Mouse (Mus musculus): ENCODE data around the gene Sox2. TPM values are rescaled to one million over a fixed set of nuclear protein-coding genes. Genes with fewer than 3 reads are reported as not detected.

Gene Sox2
- total RNA-seq, 2 experiments from 2014 or later = 50.8 to 52.7 TPM

DNA sequence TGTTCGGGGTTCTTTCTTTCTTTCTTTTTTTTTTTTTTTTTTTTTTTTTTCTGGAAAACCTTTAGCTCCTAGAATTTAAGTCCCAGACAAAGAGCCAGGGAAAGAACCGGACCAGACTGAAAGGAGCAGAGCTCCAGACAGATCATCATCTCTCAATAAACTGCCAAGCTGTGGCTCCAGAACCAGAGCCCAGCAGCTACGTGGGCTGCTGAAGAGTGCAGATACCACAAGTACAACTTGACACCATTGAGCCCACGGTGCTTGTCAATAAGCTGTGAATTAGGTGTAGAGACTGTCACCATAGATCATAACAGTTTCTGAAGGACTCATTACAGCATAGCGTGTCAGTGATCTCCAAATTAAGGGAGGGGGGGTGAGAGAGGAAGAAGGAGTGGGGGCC, 7.1 kb upstream of the Sox2 start:
- no peak for DNase-seq (ENCODE audit: low spot score in 2 of 2)

GRCm38 (mm10) chr3:34643536-34644115, 6.6 kb upstream of the Sox2 start:
- DNase-seq (ENCODE audit: low spot score in 2 of 2) = peak in 1 of 2 experiments; percentile 29

DNA sequence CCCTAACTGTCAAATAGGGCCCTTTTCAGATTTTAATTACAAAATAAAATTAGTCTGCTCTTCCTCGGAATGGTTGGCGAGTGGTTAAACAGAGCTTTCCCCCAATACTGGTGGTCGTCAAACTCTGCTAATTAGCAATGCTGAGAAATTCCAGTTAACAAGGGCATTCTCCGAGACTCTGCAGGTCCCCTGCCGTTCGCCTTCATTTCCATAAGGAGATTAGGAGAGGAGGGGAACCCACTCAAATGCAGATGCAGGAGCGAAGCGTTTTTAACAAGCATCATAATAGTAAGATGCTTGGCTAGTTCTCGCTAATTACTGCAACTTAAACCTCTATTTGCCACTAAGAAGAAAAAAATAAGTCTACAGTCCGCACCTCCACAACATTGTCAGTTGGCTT, 4.0 kb upstream of the Sox2 start:
- no peak for DNase-seq (ENCODE audit: low spot score in 2 of 2)

- DNase-seq (ENCODE audit: low spot score in 2 of 2) = peak; percentile 89 to 91
These were observed 2.5 kb upstream of the Sox2 start for GRCm38 (mm10) chr3:34647688-34648087.

DNA sequence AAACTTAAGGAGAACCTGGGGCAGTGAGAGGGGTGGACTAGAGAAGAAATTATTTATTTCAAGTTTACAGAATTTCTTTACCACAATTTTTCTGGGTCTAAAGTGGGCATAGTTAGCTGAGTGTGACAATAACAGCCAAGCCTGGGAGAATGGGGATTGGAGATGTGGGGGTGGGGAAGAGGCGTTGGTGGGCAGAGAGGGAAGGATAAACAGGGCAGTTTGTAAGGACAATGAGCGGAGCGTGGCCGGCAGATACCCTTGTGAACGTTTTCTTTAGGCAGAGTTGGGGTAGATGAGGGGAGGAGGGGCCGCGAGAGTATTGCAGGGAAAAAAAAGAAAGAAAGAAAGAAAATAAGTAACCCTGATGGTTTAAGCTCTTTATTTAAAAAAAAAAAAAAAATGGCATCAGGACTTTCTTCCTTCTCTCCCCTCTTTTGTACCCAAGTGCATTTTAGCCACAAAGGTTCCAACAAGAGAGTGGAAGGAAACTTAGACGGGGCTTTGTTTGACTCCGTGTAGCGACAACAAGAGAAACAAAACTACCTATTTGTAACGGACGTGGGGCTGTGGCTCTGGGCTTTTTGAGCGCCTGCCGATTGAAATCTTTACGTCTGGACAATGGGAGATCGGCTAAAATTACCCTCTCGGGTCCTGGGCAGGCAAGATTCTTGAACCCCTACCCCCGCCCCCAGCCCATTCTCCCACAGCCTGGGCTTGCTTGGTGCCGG, 1.9 kb upstream of the Sox2 start:
- peak in 1 of 2 experiments; percentile 40 for DNase-seq (ENCODE audit: low spot score in 2 of 2)

GRCm38 (mm10) chr3:34648833-34649719, 1.1 kb upstream of the Sox2 start:
- DNase-seq (ENCODE audit: low spot score in 2 of 2) = peak; percentile 56 to 61

GRCm38 (mm10) chr3:34650621-34651361, 586 bp downstream of the Sox2 start:
- DNase-seq (ENCODE audit: low spot score in 2 of 2) = peak; percentile 51 to 72

DNA sequence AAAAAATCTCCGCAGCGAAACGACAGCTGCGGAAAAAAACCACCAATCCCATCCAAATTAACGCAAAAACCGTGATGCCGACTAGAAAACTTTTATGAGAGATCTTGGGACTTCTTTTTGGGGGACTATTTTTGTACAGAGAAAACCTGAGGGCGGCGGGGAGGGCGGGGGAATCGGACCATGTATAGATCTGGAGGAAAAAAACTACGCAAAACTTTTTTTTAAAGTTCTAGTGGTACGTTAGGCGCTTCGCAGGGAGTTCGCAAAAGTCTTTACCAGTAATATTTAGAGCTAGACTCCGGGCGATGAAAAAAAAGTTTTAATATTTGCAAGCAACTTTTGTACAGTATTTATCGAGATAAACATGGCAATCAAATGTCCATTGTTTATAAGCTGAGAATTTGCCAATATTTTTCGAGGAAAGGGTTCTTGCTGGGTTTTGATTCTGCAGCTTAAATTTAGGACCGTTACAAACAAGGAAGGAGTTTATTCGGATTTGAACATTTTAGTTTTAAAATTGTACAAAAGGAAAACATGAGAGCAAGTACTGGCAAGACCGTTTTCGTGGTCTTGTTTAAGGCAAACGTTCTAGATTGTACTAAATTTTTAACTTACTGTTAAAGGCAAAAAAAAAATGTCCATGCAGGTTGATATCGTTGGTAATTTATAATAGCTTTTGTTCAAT, 1.4 kb downstream of the Sox2 start:
- DNase-seq (ENCODE audit: low spot score in 2 of 2) = no peak

DNA sequence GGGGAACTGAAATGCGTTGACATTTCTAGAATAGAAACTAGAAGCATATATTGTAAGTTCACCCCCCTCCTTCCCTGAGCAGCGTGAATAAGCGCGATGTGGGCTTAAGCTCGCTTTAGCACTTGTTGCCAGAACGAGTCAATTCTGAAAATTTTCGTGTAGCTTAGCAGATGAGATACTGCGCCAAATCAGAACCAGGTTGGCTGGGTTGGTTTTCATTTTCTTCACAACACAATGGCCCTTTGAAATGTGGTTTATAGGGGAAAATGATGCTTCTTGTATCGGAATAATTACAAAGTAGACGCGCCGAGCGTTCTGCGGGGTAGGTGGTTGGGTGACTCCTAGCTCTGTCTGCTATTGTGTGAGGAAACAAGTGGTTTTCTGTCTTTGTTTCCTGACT, 2.4 kb downstream of the Sox2 start:
- peak in 1 of 2 experiments; percentile 45 for DNase-seq (ENCODE audit: low spot score in 2 of 2)

GRCm38 (mm10) chr3:34653235-34653976, 3.2 kb downstream of the Sox2 start:
- peak in 1 of 2 experiments; percentile 26 for DNase-seq (ENCODE audit: low spot score in 2 of 2)

GRCm38 (mm10) chr3:34653977-34654500, 3.8 kb downstream of the Sox2 start:
- DNase-seq (ENCODE audit: low spot score in 2 of 2) = peak in 1 of 2 experiments; percentile 28

DNA sequence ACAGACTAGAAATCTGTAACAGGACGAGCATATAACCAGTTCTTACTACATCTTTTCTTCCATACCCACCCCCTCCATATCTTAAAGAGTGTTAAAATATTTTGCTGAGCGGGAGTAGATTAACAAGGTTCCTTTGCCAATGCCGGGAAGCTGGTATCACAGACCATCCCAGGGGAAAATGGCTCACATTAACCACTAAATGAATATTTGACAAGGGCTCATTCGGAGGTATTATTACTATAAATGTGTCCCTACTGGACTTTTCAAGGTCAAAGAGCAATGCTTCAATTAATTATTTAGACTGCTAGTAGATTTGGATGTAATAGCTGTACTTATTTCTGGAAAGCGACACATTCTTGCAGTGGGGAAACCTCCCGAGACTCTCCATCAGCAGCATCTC, 4.6 kb downstream of the Sox2 start:
- DNase-seq (ENCODE audit: low spot score in 2 of 2) = peak in 1 of 2 experiments; percentile 9

GRCm38 (mm10) chr3:34655311-34656075, 5.3 kb downstream of the Sox2 start:
- peak in 1 of 2 experiments; percentile 17 for DNase-seq (ENCODE audit: low spot score in 2 of 2)

GRCm38 (mm10) chr3:34656153-34656552, 5.9 kb downstream of the Sox2 start:
- peak in 1 of 2 experiments; percentile 16 for DNase-seq (ENCODE audit: low spot score in 2 of 2)

DNA sequence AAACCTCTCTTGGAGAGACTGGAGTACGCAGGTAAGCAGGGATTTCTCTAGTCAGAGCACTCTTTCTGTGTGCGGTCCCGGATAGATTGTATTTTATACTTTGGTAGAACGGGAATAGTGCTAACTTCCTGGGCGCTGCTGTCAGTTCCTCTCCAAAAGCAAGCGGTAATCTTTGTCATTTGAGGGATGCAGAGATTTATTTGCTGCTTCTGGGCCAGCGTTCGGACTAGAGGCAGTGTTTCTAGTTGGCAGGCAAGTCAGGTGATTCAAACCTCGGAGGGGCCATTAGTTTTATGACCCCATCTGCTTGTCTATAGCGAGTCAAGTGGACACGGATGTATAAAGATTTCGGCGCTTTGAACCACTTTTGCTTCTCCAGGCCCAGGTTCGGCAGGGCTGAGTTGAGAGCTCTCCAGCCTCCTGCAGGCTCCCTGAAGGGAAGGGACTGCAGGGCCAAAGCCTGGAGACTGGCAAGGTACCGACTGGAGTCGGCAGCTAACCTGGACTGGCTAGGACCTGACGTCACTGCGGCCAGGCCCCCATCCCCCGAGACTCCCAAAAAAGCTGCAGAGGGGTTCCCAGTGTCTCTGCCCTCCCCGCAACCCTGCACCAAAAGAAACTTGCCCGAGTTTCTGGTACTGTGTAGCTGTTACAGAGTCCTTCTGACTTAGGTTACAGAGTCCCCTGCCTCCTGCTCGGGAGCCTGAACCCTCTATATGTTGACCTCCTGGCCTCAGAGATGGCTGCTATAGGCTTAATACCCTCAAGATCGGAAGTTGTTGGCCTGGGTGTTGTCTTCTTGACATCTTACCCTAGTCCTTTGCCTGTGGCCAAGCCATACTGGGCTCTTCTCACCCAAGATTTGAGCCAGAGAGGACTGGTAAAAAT, 6.9 kb downstream of the Sox2 start:
- peak in 1 of 2 experiments; percentile 41 for DNase-seq (ENCODE audit: low spot score in 2 of 2)

DNA sequence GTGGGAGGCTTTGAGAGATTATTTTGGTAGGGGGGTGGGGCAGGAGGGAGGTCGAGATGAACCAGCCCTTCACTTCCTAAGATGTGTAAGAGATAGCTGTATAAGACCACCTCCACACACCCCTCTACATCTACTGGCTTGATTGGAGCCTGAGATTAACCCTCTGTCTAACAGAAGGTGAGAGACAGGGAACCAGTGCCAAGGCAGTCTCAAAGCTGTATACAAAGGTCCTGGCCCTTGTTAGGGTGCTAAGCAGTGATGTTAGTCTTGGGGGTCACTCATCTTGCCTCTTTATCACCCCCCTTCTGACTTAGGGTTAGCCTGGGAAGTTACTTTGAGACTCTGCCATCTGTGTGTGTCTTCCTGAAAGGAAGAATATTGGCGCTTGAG, 7.5 kb downstream of the Sox2 start:
- DNase-seq (ENCODE audit: low spot score in 2 of 2) = peak in 1 of 2 experiments; percentile 12

DNA sequence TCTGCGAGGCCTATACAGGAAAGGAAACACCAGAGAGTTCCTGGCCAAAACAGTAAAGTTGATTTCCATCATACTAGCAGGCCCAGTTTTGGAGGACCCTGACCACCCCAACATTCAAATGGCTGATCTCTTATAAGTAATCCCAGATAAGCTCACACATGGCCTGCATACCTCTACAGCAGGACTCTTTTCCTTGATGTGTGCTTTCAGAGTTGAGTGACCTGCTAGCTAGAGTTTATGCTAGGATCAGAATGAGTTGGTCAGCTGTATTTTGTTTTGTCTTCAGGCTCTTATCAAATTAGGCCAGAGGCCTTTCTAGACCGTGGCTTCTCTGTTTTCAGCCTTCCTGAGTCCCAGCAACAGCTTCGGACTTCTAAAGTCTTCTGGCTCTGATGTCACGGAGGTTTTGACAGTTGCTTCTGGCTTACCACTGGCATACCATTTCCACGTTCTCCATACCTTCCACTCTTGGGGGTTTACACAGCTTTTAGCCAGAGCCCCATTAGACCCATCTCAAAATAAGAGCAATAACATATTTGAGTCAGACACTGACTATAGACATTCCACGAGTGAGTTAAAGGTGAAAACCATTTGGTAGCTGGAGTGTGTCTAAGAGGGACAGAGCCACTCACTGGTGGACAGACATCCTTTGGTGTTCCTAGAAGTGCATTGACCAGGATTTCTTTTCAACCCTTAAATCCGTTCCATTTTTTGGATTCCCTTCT, 8.2 kb downstream of the Sox2 start:
- DNase-seq (ENCODE audit: low spot score in 2 of 2) = peak in 1 of 2 experiments; percentile 9

Data from layer of hippocampus, postnatal 10 days (tissue).